Mouse (Mus musculus): Measurements from ENCODE around the gene Snhg11.
"Not testable (repeated sequence)": the region's sequence is repeated elsewhere in the genome, so short reads cannot be mapped to it uniquely, and the experiment has no call there.

The Snhg11 gene

DNA sequence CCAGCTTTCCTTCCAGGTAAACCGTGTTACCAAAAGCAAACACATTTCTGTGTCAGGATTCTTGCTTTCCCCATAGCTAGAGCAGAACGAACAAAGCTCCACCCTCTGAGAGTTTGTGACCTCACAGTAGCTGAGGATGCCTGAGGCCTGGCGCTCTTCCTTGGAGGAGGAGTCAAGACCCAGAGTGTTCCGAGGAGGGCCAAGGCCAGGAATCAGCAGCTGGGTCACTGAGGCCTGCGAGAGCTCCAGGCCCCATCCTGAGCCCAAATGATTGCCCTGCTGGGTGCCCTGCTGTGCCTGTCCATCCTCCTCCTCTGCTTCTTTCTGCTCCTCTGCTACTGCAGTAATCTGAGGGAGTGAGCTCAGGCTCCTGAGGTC is 5.3 kb upstream of the Snhg11 start:
- DNase-seq, result no peak

DNA sequence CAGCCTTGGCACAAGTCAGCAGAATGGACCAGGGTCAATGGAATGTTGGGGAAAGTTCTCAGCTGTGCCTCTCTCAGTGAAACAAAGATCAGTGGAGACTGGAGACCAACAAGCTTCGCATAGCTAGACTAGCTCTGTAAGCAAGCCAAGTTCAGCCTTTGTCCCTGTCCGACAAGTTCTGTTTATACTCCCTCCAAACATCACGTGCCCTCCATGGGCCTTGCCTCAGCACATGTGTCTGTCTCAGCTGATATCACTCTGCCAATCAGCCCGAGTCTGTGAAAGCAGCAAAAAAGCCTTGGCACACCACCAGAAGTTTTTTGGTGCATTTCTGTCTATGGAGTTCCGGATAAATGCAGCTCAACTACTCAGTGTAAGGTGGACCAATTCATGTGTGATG is 2.4 kb upstream of the Snhg11 start:
- DNase-seq, result no peak

DNA sequence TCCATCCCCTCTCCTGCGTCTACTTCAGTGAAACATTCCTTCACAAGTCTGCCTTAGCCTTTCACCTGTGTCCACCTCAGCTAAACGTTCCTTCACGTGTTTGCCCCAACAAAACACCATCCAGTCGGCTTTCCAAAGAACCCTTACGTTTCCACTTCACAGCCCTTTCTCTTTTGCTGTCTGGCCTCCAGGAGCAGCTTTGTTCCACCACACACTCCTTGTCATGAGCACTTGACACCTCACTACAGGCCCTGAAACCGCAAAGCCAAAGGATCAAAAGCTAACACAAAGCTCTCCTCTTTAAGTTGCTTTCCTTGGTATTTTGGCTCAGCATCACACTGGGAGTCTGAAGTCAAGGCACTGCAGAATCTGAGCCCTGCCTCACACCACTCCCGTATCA is 1.9 kb upstream of the Snhg11 start:
- no peak for DNase-seq

DNA sequence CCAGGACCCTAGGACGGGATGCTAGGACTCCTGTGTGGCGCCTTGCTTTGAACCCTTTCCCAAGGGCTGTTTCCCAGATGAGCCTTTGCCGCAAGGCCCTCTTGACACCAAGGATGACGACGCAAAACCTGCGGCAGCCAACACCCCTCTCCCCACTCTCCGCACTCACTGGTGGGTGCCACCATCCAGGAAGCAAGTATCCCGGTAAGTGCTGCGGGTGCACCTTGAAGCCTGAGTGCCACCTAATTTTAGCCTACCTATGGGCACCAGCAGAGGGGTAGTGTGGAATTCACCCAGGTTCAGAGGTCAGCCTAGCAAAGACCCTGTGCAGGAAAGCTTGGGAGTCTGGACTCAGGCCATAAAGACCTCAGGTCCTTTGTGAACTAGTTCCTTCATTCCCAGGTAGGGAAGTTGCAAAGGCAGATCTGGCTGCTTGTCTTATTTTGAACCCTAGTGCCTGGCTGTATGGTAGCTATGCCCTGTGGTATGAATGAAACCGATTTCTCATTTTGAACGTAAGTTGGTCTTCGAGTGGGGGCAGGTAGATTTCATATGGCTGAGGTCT is 767 bp downstream of the Snhg11 start:
- DNase-seq, result no peak

DNA sequence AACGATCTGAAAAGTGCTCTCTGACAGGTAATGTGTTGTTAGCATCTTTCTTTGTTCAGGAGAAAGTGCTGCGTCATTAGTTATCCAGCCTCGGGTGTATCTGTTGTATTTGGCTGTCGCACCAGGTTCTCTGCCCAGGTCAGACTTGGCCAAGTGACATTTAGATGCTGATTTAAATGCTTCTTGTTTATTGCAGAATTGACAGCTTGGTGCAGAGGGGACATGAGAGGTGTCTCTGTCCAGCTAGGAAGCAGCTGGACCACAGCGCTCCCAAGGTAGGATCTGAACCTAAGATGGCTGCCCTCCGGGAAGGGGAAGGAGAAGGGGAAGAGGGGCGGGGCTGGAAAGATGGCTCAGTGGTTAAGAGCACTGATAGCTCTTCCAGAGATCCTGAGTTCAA is 1.4 kb downstream of the Snhg11 start:
- no peak for DNase-seq

DNA sequence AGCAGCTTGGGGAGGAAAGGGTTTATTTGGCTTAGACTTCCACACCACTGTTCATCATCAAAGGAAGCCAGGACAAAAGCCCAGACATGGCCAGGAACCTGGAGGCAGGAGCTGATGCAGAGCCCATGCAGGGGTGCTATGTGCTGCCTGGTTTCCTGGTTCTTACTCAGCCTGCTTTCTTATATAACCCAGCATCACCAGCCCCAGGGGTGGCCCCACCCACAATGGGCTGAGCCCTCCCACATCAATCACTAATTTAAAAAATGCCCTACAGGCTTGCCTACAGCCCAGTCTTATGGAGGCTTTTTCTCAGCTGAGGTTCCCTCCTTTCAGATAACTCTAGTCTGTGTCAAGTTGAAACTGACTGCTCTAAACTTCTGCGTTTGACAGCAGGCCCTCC is 2.4 kb downstream of the Snhg11 start:
- DNase-seq, result no peak

DNA sequence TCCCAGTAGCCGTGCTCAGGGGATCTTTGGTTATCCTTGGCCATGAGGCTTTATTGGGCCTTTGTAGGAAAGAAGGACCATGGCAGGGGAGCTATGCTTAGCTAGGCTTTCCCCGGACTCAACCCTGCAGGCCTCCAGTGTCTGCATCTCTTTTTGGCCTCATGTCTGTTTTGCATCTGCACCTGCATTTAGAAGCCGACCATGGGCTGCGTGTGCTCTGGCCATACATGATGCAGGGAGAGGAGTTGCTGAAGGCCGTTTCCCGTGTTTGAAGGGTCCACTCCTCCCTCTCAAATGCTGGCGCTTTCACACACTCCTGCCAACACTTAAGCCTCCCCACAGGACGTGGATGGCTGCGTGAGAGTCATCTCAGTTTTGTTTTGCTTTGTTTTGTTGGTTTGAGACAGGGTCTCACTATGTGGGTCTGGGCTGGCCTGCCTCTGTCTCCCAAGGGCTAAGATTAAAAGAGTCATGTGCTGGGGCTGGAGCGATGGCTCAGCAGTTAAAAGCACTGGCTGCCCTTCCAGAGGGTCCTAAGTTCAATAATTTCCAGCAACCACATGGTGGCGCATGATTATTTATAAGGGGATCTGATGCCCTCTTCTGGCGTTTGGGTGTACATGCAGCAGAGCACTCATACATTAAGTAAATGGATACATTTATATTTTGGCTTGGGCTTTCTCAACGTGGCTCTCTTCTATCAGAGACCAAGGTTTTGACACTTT is 4.1 kb downstream of the Snhg11 start:
- DNase-seq, result peak; percentile 59

DNA sequence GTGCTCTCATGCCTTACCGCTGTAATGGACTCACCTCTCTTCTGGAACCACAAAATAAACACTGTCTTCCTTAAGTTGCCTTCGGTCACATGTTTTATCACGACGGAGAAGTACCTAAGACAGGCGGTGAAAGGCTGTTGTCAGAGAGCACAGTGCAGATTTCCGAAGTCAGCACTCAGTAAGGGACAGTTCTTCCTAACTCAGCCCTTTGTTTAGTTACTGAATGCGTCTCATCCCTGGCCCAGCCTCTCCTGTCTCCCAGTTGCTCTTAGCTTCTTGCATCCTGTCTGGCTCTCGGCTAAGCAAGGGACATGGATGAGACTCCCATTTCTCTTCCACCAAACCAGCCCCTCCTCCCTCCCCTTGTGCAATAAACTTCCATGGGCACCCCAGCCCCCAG is 10.6 kb downstream of the Snhg11 start:
- DNase-seq, result no peak

DNA sequence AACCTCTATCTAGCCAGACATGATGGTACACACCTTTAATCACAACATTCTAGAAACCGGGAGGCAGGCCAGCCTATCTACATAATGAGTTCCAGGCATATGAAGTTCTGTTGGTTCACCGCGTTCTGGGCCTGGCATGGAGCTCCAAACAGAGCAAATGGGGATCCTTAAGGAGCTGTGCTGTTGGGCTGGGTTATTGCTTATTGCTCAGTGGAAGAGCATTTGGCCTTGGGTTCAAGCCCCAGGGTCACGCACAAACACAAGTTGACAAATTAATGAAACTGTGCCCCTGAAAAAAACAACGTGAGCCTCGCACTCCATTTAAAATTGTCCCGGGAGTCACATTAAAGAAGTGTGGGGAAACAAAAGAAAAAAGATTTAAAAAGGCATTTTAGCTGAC is 14.0 kb downstream of the Snhg11 start:
- no peak for DNase-seq

DNA sequence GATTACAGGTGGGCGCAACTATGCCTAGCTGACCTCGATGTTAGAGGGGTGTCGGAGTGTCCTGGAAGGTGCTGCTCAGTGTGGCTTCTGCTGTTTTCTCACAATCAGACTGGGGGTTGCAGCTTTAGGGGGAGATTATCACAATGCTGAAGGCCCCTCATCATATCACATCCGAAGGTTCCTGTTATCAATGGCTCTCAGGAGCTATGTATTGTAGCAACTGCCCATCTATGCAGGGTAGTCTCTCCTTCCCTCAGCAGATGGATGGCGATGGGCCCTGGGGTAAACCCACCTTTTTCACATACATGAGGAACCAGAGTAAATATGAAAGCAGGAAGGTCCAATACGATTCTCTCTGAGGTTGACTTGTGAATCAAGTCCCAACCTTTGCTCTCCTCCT is 20.9 kb downstream of the Snhg11 start:
- DNase-seq, result no peak

DNA sequence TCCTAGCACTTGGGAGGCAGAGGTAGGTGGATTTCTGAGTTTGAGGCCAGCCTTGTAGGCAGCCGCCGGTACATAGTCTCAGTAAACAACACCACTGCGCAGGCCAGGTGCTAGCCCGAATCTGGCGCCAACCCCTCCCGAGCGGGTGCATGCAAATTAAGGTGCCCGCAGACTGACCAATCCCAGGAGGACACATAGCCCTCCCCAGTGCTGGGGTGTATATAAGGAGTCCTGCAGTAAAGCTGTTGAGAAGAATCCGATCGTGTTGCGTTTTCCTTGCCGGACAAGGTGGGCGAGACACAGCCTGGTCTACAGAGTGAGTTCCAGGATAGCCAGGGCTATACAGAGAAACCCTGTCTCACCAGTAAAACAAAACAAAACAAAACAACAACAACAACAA is 21.7 kb downstream of the Snhg11 start:
- DNase-seq, result not testable (repeated sequence)

DNA sequence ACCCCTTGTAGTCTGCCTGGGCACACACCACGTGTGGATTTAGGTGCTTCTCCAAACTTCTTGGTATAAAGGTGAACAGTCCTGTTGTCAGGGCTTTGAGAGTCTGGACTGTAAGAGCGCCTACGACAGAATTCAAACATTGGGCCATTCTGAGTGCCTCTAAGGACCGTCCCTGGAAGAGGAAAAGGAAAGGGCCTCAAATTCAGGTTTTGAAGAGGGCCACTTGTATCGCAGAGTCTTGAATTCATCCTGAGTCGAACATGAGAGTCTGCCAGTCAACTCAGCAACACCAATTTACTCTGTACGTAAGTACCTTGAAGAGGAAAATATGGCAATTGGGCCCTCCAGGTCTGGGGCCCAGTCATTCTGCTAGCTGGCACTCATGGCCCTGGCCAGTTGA is 27.5 kb downstream of the Snhg11 start:
- DNase-seq, result no peak

DNA sequence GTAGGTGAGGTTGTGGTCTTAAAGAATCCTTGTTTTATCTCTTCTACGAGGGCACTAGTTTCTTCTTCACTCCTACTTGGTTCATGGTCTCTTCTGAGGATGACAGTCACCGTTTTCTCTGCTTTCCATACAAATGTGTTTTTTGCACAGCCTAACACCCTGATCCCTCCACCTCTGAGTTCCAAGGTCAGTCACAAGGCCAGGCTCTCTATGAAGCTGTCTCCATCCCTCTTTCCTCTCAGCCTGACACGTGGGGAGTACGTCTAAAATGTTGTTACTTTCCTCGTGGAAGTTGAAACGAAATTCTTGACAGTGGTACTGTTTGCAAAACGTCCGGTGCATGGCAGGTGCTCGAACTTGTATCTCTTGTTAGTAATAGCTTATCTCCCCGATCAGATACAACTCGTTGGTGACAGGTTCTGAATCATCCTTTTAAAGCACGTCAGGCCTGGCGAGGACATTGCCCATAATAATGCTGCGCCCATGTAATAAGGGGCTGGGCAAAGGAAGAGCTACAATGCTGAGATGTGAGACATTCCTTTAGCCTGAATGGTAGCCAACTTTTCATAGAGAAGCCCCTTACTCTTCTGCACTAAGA is 33.7 kb downstream of the Snhg11 start:
- no peak for DNase-seq

DNA sequence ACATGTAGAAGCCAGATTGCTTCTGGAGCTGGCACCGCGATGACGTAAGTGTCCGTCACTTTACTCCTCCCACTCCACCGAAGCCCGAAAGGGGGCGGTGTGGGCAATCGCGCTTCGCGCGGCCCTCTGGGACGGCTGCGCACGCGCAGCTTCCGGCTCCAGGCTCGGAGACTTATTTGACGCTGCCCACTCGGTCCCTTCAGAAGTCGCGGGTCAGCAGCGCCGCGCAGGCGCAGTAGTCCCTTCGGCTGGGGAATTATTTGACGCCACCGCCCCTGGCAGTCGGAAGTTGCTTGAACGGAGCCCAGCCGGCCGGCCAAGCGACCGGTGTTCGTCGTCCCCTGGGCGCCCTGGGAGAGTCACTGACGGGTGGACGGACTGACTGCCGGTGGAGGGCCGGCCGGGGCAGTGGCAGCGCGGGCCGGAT is 34.2 kb downstream of the Snhg11 start, which contains the start of gene Ralgapb:
Ralgapb (plus strand) TSS at position 254 of the 427 bp plus-strand sequence.
- peak; percentile 99 for DNase-seq

DNA sequence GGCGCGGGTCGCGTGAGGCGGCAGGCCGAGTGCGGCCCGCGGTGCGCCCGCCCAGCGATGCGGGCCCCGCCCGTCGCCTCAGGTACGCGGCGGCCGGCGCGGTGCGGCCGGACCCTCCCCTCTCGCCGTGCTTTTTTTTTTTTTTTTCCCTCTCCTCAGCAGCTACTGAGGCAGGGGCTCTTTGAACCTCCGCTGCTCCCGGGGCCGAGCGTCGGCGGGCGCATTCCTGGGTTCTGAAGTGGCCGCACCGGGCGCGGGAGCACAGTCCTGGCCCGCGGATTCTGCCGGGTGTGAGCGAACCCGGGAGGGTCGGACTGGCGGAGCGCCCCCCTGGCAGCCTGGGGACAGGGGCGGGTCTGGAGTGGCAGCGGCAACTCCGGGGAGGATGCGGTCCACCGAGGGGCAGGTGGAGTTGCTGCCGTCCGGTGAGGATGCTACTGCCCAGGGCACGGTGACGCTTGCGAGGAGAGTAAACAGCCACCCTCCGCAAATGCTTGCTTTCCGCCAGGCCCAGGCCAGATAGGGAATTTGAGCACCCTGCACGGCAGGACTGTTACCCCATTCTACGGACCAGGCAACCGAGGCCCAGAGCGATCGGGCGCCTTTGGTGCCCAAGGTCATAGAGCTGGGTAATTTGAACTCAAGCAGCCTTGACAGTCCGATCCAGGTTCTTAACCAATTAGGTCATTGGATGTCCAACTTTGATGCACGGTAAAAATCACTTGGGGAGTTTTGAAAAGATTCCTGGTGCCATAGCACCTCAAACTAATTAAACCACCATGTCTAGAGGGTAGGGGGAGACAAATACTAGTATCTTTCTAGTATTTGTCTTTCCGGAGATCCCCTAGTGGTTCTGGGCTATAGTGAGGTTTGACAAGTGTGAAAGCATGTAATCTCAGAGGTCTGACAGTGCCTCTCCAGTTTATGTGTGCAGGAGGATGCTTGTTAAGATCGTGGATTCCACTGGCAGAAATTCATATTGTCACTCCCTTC is 34.9 kb downstream of the Snhg11 start:
- peak; percentile 45 for DNase-seq

DNA sequence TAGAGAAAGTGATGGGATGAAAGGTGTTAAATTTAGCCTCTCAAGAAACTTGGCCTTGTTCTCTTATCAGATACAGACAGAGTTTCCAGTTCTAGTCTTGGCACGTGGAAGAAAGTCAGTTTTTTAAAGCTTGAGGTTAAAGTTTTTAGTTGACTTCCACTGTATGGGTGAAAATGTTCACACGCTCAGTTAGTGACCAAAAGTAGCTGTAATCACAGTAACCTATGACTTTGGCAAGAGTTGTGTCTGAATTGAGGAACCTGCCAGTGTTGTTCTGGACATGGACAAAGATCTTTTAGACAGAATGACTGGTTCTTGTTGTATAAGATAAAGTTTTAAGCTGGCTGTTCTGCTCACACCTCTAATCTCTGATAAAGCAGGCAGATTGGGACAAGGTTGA is 37.8 kb downstream of the Snhg11 start:
- no peak for DNase-seq

DNA sequence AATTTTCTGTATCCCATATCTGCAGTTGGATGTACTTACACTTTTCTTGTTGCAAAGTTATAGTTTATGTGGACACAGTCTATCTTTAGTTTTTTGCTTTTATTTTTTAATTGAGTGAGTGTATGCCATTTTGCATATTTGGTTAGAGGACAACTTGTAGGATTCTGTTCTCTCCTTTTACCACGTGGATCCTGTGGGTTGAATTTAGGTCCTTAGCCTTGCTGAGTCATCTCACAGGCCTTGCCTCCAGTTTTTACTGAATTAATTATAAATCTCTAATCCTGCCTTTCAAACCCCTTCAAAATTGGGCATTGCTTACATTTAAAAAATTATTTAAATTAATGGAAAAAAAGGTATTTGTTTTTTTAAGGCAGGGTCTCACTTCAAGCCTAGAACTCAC is 40.4 kb downstream of the Snhg11 start:
- DNase-seq, result no peak

DNA sequence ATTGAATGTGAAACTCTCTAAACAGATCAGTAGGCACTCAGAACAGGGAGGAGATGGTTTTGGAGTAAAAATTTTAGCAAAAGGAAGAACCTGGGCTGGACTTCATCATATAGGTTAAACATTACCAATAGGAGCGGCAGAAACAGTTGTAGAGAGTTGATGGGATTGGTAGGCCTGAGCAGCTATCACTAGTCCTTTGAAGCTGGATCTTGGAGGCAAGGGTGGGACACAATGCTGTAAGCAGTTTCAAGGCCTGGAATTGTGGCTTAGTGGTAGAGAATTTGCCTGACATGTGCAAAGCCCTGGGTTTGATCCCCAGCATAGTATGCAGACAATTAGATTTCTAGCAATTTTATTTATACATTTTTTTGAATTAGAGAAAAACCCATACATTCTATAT is 43.2 kb downstream of the Snhg11 start:
- no peak for DNase-seq

Data from right cerebral cortex, postnatal 4 days (tissue).